Mouse (Mus musculus) hindbrain, embryonic 16.5 days (tissue): Measurements from ENCODE around the gene Smndc1. TPM values are rescaled to one million over a fixed set of nuclear protein-coding genes. Genes with fewer than 3 reads are reported as not detected.

Experiments
- ATAC-seq: fragments of 200-750 bp; cut with Nextera tagmentation; 2 replicates; pipeline ENCODE4 v1.8.0; 2017; ENCODE audit warnings: moderate TSS enrichment, moderate library complexity
- H3K27ac ChIP-seq: fragments of 300-500 bp; sonication (generic); 2 replicates; pipeline ENCODE4 v1.5.1; 2014; ENCODE audit warnings: low read depth, mild to moderate bottlenecking, control low read depth, low read length, moderate library complexity
- H3K27me3 ChIP-seq: fragments of 300-500 bp; sonication (generic); replicated peaks from 2 replicates; pipeline ENCODE4 v1.6.1; 2014; ENCODE audit warnings: low read length; ENCODE audit not compliant: control insufficient read depth, insufficient read depth
- H3K36me3 ChIP-seq: fragments of 300-500 bp; sonication (generic); 2 replicates; pipeline ENCODE4 v1.6.1; 2014; ENCODE audit warnings: mild to moderate bottlenecking, low read length, moderate library complexity, mixed read lengths; ENCODE audit not compliant: control insufficient read depth, insufficient read depth
- H3K4me1 ChIP-seq: fragments of 300-500 bp; sonication (generic); 2 replicates; pipeline ENCODE4 v1.6.1; 2014; ENCODE audit warnings: low read depth, low read length; ENCODE audit not compliant: control insufficient read depth, insufficient read depth
- H3K4me2 ChIP-seq: fragments of 300-500 bp; sonication (generic); 2 replicates; pipeline ENCODE4 v1.6.1; 2014; ENCODE audit warnings: mild to moderate bottlenecking, low read length, control low read depth, moderate library complexity
- H3K4me3 ChIP-seq: fragments of 300-500 bp; sonication (generic); 2 replicates; pipeline ENCODE4 v1.5.1; 2014; ENCODE audit warnings: mild to moderate bottlenecking, low read length, control low read depth, moderate library complexity
- H3K9ac ChIP-seq: fragments of 300-500 bp; sonication (generic); 2 replicates; pipeline ENCODE4 v1.6.1; 2014; ENCODE audit warnings: low read depth, mild to moderate bottlenecking, control low read depth, low read length, moderate library complexity
- H3K9me3 ChIP-seq: fragments of 300-500 bp; sonication (generic); 2 replicates; pipeline ENCODE4 v1.6.1; 2014; ENCODE audit warnings: mild to moderate bottlenecking, low read length, moderate library complexity; ENCODE audit not compliant: control insufficient read depth
- WGBS: fragments of 180-500 bp; shearing (Covaris S2); extraction: QIAGEN DNeasy Blood & Tissue Kit; methylation state at CpG from one replicate; pipeline ENCODE4 v1.1.7; 2014; 5-methylcytosine and 5-hydroxymethylcytosine counted together
- polyA plus RNA-seq: library from polyadenylated mRNA; unstranded; fragments of >200 nt; fragmentation: Nextera tagmentation; extraction: Ambion mirVana; gene quantifications from 2 replicates; pipeline ENCODE4 v1.2.1, GENCODE M21; 2015

Smndc1 gene
- polyA plus RNA-seq, 1 experiment from 2014 or later, result 26.9 TPM

DNA sequence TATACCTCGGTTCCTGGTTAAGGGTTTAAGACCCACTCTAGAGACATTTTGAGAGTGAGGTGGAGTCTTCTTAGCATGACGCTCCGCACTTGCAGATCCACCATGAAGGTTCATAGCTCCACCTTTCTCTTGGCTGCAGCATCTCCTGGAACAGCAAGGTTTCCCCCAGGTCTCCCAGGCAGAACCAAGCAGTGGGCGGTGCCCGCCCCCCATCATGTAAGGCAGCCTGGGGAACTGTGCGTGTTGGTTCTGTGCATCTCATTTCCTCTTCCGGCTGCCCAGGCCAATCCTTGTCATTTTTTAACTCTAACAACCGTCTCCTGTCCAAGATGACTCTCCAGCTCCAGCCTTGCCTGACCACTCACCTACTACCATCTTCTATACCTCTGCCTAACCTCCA is 35.4 kb upstream of the Smndc1 start:
- 93% methylated on average over 8 of the region's 8 CpGs for WGBS
- H3K36me3 ChIP-seq, result no peaks in the 10 kb centered on the region

DNA sequence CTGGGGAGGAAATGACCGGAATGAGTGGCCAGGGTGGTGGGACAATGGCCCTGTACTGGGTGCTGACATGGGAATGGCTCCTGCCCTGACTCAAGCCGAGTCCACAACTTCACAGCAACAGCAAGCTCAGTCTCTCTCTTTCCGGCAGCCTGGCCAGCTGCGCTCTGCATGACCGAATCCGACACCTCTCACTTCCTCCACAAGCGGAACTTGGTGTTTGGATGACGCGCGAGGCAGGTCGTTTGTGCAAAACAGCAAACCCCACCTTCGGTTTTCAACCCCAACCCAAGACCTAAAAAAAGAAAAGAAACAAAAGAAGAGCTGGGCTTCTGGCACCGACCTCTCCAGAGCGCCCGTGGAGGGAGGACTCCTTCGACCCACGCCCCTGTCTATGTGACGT is 34.3 kb upstream of the Smndc1 start:
- Histone ChIP-seq H3K27me3 (no peaks in the 10 kb centered on the region), H3K36me3 (no peaks in the 10 kb centered on the region), H3K4me1 (peaks cover 13% of the 10 kb centered on the region), H3K9me3 (no peaks in the 10 kb centered on the region), H3K27ac (no peak overlapping the region), H3K4me2 (no peak overlapping the region), H3K9ac (no peak overlapping the region), H3K4me3 (no peak overlapping the region)
- no peak for ATAC-seq
- WGBS, result 66% methylated on average over 18 of the region's 18 CpGs

More for the DNA sequence above, 35.4 kb upstream of the Smndc1 start:
- Histone ChIP-seq H3K9me3 (no peaks in the 10 kb centered on the region), H3K4me2 (no peak overlapping the region), H3K27me3 (no peaks in the 10 kb centered on the region), H3K9ac (no peak overlapping the region), H3K27ac (no peak overlapping the region), H3K4me1 (peaks cover 18% of the 10 kb centered on the region), H3K4me3 (no peak overlapping the region)
- ATAC-seq, result no peak

DNA sequence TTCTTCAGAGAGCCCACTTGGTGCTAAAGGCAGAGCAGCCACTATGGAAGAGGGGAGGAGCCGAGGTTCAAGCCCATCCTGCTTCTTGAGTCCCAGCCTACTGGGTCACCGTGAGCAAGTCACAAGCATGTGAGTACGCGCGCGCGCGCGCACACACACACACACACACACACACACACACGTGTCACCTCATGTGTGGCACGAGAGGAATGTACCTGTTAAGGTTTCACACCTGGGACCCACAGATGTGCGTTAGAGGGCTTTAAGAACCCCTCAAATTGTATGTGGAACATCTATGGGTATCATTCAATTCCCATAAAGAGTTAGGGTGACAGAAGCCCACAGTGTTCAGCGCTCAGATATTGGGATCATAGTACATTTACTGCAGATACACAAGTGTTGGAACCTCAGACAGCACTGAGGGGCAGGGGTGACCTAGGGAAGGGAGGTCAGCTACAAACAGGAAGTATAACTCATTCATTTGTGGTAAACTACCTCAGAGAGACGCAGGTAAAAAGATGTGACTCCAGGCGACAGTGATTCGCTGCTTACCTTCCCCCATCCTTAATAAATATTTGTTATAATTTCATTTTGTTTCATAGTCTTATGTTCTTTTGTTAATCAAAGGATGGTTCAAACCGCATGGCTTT is 33.6 kb upstream of the Smndc1 start:
- Histone ChIP-seq H3K27ac (no peak overlapping the region), H3K27me3 (no peaks in the 10 kb centered on the region), H3K4me3 (no peak overlapping the region), H3K36me3 (no peaks in the 10 kb centered on the region), H3K9ac (no peak overlapping the region), H3K4me2 (no peak overlapping the region), H3K9me3 (no peaks in the 10 kb centered on the region), H3K4me1 (peaks cover 13% of the 10 kb centered on the region)
- WGBS, result 66% methylated on average over 17 of the region's 17 CpGs
- ATAC-seq, result no peak

DNA sequence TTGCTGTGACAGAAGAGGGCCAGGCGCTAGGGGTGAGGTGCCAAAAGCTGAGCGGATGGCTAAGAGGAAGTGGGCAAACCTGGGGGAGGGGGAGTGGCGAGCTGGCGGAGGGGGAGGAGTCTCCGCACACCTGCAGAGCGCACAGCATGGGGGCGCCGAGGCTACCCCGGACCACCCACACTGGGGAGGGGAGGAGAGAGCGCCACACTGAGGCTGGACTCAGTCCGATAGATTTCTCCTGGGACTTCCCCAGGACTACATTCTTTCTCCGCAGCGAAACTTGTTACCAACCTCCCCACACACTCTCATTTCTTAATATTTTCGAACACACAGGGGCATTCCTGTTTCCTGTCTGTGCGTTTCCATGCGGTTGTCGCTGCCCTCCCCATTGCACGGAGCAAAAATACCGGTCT is 33.0 kb upstream of the Smndc1 start:
- Histone ChIP-seq H3K27ac (no peak overlapping the region), H3K4me2 (no peak overlapping the region), H3K9me3 (no peaks in the 10 kb centered on the region), H3K9ac (no peak overlapping the region), H3K27me3 (no peaks in the 10 kb centered on the region), H3K4me3 (no peak overlapping the region), H3K4me1 (peaks cover 13% of the 10 kb centered on the region), H3K36me3 (no peaks in the 10 kb centered on the region)
- 19% methylated on average over 17 of the region's 19 CpGs for WGBS
- ATAC-seq, result no peak

DNA sequence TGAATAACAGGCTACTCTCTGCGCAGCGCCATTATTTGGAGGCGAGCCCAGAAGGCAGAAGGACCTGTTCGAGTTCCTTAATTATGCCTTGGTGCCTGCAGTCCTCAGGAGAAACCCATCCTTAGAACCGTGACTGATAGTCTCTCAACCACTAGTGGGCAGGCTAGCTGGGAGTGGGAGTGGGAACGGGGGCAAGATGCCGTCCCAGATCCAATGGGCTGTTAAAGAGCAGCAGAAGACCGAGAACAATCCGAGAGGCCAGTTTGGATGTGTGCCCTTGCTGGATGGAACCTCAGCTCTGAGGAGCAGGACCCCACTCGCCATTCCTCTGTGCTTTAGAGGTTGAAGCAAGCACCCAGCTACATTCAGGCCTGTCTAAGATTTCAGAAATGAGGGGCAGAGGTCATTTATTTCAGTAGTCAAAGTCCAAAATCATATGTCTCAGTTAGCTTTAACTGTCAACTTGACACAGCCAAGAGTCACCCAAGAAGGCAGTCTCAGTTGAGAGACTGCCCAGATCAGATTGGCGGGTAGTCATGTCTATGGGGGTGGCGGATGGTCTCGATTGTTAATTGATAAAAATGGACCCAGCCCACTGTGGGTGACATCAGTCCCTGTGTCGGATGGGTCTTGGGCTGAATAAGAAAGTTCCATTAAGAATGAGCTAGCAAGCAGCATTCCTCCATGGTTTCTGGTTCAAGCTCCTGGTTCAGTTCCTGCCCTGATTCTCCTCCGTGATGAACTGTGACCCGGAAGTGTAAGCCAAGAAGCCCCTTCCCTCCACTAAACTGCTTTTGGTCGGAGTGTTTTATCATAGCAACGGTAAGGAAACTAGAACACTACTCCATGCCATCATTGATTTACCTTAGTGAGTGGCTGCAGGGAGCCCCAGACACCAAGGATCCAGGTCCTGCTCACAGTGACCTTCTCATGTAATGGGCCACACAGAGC is 32.3 kb upstream of the Smndc1 start:
- Histone ChIP-seq H3K27me3 (no peaks in the 10 kb centered on the region), H3K4me2 (no peak overlapping the region), H3K4me1 (peaks cover 12% of the 10 kb centered on the region), H3K4me3 (no peak overlapping the region), H3K36me3 (no peaks in the 10 kb centered on the region), H3K27ac (no peak overlapping the region), H3K9ac (no peak overlapping the region), H3K9me3 (no peaks in the 10 kb centered on the region)
- WGBS, result 70% methylated on average over 17 of the region's 18 CpGs
- no peak for ATAC-seq

DNA sequence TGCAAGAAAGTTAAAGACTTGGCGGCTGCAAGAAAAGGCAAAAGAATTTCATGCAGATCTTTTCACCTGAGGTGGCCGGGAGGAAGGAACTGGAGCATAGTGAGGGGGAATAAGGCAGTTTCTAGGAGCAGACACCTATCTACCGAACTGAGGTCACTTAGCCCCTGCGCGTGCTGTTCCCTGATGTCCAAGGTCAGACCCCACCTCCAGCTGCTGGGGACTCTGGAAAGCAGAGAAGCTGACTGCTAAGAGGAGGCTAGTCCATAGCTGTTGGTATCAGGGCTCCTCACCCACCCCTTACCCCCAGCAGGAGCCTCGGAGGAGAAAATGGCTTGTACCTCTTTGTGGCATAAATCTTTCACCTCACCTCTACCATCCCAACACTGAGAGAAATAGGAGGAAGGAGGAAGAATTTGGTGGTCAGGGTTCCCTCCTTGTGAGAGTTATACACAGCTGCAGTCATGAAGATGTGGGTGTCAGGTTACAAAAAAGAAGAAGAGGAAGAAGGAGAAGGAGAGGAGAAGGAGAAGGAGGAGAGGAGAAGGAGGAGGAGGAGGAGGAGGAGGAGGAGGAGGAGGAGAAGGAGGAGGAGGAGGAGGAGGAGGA is 31.3 kb upstream of the Smndc1 start:
- H3K36me3 ChIP-seq, result no peaks in the 10 kb centered on the region
- no peak overlapping the region for H3K9ac ChIP-seq
- WGBS, result 3% methylated on average over 6 of the region's 6 CpGs
- peak overlapping the region; percentile 49 for H3K4me3 ChIP-seq
- H3K27ac ChIP-seq, result no peak overlapping the region
- H3K4me2 ChIP-seq, result peak overlapping the region; percentile 91
- ATAC-seq, result no peak; the same call in 1 of the 2 replicates
- no peaks in the 10 kb centered on the region for H3K9me3 ChIP-seq
- H3K27me3 ChIP-seq, result no peaks in the 10 kb centered on the region
- peaks cover 8% of the 10 kb centered on the region for H3K4me1 ChIP-seq

DNA sequence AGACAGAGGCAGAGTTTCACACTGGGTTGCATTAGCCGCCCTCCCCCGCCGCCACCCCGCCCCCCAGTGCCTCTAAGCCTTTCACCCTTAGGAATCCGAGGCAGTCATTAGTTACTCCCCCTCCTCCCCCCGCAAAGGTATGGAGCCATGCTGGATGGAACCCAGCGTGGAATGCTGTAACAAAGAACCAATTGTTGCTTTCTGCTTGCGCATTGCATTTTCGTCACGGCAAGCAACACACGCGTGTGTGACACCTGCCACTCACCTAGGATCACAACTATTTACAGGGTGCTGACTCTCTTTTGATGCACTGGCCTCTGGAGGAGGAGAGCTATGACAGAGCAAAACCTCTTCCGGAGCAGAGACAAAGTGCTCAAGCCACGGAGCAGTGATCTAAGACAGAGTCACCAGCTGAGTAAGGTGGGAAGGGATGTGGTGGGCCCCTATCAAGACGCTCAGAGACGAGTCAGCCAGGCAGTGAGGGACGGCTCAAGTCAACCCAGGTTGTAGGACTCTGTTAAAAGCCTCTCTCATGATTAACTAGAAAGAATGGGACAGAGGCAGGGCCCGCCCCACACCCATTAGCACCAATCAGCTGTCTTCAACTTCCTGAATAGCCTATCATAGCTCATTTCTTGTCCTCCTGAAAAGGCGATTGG is 30.7 kb upstream of the Smndc1 start:
- Histone ChIP-seq H3K27ac (peak overlapping the region; percentile 57), H3K4me2 (peak overlapping the region; percentile 91), H3K9ac (peak overlapping the region; percentile 58), H3K9me3 (no peaks in the 10 kb centered on the region), H3K4me3 (peak overlapping the region; percentile 49), H3K27me3 (no peaks in the 10 kb centered on the region), H3K36me3 (no peaks in the 10 kb centered on the region), H3K4me1 (peaks cover 8% of the 10 kb centered on the region)
- 2% methylated on average over 19 of the region's 19 CpGs for WGBS
- peak; percentile 97 for ATAC-seq

DNA sequence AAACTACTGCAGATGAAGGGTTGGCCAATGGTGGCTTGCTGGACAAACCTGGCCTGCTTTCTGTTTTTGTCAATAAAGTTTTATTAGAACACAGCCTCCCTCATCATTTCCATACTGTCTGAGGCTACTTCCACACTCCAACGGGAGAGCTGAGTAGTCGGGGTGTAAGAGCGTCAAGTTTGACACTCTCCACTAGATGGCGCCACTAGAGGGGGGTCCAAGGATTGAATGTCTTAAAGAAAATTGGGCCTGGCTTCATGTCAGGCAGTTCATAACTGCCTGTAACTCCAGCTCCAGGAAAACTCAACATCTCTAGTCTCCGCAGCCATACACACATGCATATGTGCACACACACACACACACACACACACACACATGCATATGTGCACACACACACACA is 29.5 kb upstream of the Smndc1 start:
- WGBS, result 56% methylated on average over 5 of the region's 5 CpGs
- ATAC-seq, result no peak
- Histone ChIP-seq H3K4me3 (no peak overlapping the region), H3K9ac (no peak overlapping the region), H3K27me3 (no peaks in the 10 kb centered on the region), H3K27ac (no peak overlapping the region), H3K4me2 (no peak overlapping the region), H3K36me3 (no peaks in the 10 kb centered on the region), H3K4me1 (peaks cover 8% of the 10 kb centered on the region), H3K9me3 (no peaks in the 10 kb centered on the region)
